Mouse (Mus musculus): ENCODE measurements around the gene Gm5788.

DNA sequence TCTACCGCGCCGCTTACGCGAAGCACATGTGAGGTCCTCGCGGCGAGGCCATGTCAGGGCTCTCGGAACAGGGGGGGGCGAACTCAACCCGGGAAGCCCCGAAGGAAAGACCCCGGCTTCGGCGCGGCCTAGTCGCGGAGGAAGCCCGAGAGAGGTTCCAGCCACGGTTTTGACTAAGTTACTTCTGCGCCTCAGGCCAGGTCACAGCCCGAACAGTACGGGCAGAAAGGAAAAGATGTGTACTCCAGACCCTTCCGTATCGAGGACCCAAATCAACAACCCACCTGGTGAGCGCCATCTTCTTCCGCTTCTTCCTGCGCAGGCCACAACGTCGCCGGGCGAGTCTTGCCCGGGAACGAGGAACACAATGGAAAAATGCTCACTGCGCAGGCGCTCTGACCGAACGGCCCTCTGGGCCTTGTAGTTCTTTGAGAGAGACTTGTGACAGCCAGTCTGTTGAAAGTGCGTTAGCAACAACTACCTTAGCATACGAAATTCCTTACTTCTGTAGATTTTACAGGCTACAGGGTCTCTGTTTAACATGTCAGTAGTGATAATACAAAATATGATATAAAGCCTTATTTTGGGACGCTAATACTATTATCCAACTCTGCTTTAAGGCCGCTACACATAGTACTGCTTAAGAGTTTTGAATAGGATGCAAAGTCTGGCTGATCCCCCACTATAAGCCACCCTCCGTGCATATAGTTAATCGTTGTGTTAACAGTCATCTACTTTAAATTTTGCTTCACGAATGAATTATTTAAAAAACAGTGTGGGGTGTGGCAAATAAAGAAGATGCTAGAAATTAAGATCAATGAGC, 22.3 kb upstream of the Gm5788 start, which contains the start of gene Snw1:
- TF ChIP-seq CTCF (IDR thresholded peaks at IDR 0.05; ENCODE audit: insufficient read depth, low read depth, low read length): no peak
- TF ChIP-seq POLR2A (IDR thresholded peaks at IDR 0.05; ENCODE audit: insufficient read depth, low read depth, low read length): peak; percentile 61
